Mouse (Mus musculus): ENCODE measurements around the gene L1cam. TPM values are rescaled to one million over a fixed set of nuclear protein-coding genes. Genes with fewer than 3 reads are reported as not detected.
A peak's percentile ranks its signal among the peaks of the same experiment; 100 is the strongest.

Gene L1cam
- polyA plus RNA-seq, 1 experiment from 2014 or later = 5.0 TPM

GRCm38 (mm10) chrX:73911156-73911555, 15.3 kb upstream of the L1cam start:
- Histone ChIP-seq H3K4me3 (peak overlapping the region; percentile 41), H3K9me3 (no peaks in the 10 kb centered on the region), H3K36me3 (replicated peaks) (no peaks in the 10 kb centered on the region; the same call in 1 of the 2 replicates), H3K27me3 (ENCODE audit: poor library complexity, severe bottlenecking) (peaks cover 12% of the 10 kb centered on the region; the same call in 1 of the 2 replicates), H3K27ac (no peak overlapping the region), H3K4me1 (peaks cover 14% of the 10 kb centered on the region)
- DNase-seq (ENCODE audit: extremely low spot score, low spot score) = no peak
- WGBS = 20% methylated on average over 22 of the region's 26 CpGs

- Histone ChIP-seq H3K27ac (no peak overlapping the region), H3K36me3 (replicated peaks) (no peaks in the 10 kb centered on the region), H3K27me3 (ENCODE audit: poor library complexity, severe bottlenecking) (peaks cover 12% of the 10 kb centered on the region; the same call in 1 of the 2 replicates), H3K4me1 (peaks cover 10% of the 10 kb centered on the region), H3K9me3 (no peaks in the 10 kb centered on the region), H3K4me3 (peak overlapping the region; percentile 41; the same call in 1 of the 2 replicates)
- DNase-seq (ENCODE audit: extremely low spot score, low spot score) = no peak
These were observed 14.5 kb upstream of the L1cam start for GRCm38 (mm10) chrX:73910451-73910850.

- Histone ChIP-seq H3K4me3 (no peak overlapping the region), H3K36me3 (replicated peaks) (no peaks in the 10 kb centered on the region), H3K9me3 (no peaks in the 10 kb centered on the region), H3K27ac (no peak overlapping the region), H3K4me1 (peaks cover 8% of the 10 kb centered on the region), H3K27me3 (ENCODE audit: poor library complexity, severe bottlenecking) (peaks cover 12% of the 10 kb centered on the region; the same call in 1 of the 2 replicates)
- 82% methylated on average over 1 of the region's 1 CpGs for WGBS
- DNase-seq (ENCODE audit: extremely low spot score, low spot score) = no peak
These were observed 14.1 kb upstream of the L1cam start for GRCm38 (mm10) chrX:73910049-73910448.

GRCm38 (mm10) chrX:73897959-73898358, 2.1 kb upstream of the L1cam start:
- no peak for DNase-seq (ENCODE audit: extremely low spot score, low spot score)
- Histone ChIP-seq H3K4me3 (no peak overlapping the region), H3K9me3 (no peaks in the 10 kb centered on the region), H3K27me3 (ENCODE audit: poor library complexity, severe bottlenecking) (peaks cover 12% of the 10 kb centered on the region; the same call in 1 of the 2 replicates), H3K36me3 (replicated peaks) (no peaks in the 10 kb centered on the region), H3K27ac (no peak overlapping the region), H3K4me1 (no peaks in the 10 kb centered on the region)
- 83% methylated on average over 3 of the region's 3 CpGs for WGBS

- Histone ChIP-seq H3K27me3 (ENCODE audit: poor library complexity, severe bottlenecking) (no peaks in the 10 kb centered on the region; the same call in 1 of the 2 replicates), H3K27ac (no peak overlapping the region), H3K36me3 (replicated peaks) (no peaks in the 10 kb centered on the region), H3K4me1 (no peaks in the 10 kb centered on the region), H3K9me3 (no peaks in the 10 kb centered on the region), H3K4me3 (no peak overlapping the region)
- 95% methylated on average over 14 of the region's 14 CpGs for WGBS
- DNase-seq (ENCODE audit: extremely low spot score, low spot score) = no peak
These were observed 3.1 kb downstream of the L1cam start for GRCm38 (mm10) chrX:73892833-73893232.

GRCm38 (mm10) chrX:73891551-73892152, 4.3 kb downstream of the L1cam start, which contains the start of gene Avpr2:
TSS of gene Avpr2 (plus strand) at chrX:73892102.
- no peaks in the 10 kb centered on the region for H3K36me3 ChIP-seq (replicated peaks)
- 63% methylated on average over 6 of the region's 6 CpGs for WGBS
- no peak within 1 kb of the TSS for H3K4me3 ChIP-seq
- H3K4me1 ChIP-seq = no peaks in the 10 kb centered on the region
- no peak for DNase-seq (ENCODE audit: extremely low spot score, low spot score)
- H3K9me3 ChIP-seq = no peaks in the 10 kb centered on the region
- no peaks in the 10 kb centered on the region; the same call in 1 of the 2 replicates for H3K27me3 ChIP-seq (ENCODE audit: poor library complexity, severe bottlenecking)
- H3K27ac ChIP-seq = no peak within 1 kb of the TSS

GRCm38 (mm10) chrX:73881463-73881862, 14.4 kb downstream of the L1cam start:
- Histone ChIP-seq H3K9me3 (no peaks in the 10 kb centered on the region), H3K36me3 (replicated peaks) (no peaks in the 10 kb centered on the region), H3K27me3 (ENCODE audit: poor library complexity, severe bottlenecking) (peaks cover 55% of the 10 kb centered on the region), H3K4me1 (peaks cover 19% of the 10 kb centered on the region), H3K4me3 (peak overlapping the region; percentile 55; the same call in 1 of the 2 replicates), H3K27ac (no peak overlapping the region)
- WGBS = 13% methylated on average over 6 of the region's 6 CpGs
- DNase-seq (ENCODE audit: extremely low spot score, low spot score) = no peak

GRCm38 (mm10) chrX:73881036-73881427, 14.9 kb downstream of the L1cam start:
- WGBS = 15% methylated on average over 16 of the region's 16 CpGs
- Histone ChIP-seq H3K9me3 (no peaks in the 10 kb centered on the region), H3K4me3 (peak overlapping the region; percentile 55), H3K4me1 (peaks cover 19% of the 10 kb centered on the region), H3K27me3 (ENCODE audit: poor library complexity, severe bottlenecking) (peaks cover 58% of the 10 kb centered on the region), H3K27ac (0 out of 2 replicates have a peak overlapping the region, but pooled peaks have one; percentile 40), H3K36me3 (replicated peaks) (no peaks in the 10 kb centered on the region)
- no peak for DNase-seq (ENCODE audit: extremely low spot score, low spot score)

- peak; percentile 24 for DNase-seq (ENCODE audit: extremely low spot score, low spot score)
- H3K27me3 ChIP-seq (ENCODE audit: poor library complexity, severe bottlenecking) = peaks cover 64% of the 10 kb centered on the region
- no peaks in the 10 kb centered on the region for H3K9me3 ChIP-seq
- H3K27ac ChIP-seq = 0 out of 2 replicates have a peak overlapping the region, but pooled peaks have one; percentile 40
- peak overlapping the region; percentile 55 for H3K4me3 ChIP-seq
- H3K4me1 ChIP-seq = peaks cover 19% of the 10 kb centered on the region
- 27% methylated on average over 46 of the region's 48 CpGs for WGBS
- no peaks in the 10 kb centered on the region for H3K36me3 ChIP-seq (replicated peaks)
These were observed 15.5 kb downstream of the L1cam start for GRCm38 (mm10) chrX:73880194-73881035.

- Histone ChIP-seq H3K36me3 (replicated peaks) (no peaks in the 10 kb centered on the region), H3K4me1 (peaks cover 19% of the 10 kb centered on the region), H3K27me3 (ENCODE audit: poor library complexity, severe bottlenecking) (peaks cover 67% of the 10 kb centered on the region), H3K4me3 (no peak overlapping the region), H3K9me3 (no peaks in the 10 kb centered on the region), H3K27ac (no peak overlapping the region)
- DNase-seq (ENCODE audit: extremely low spot score, low spot score) = no peak
- WGBS = 80% methylated on average over 1 of the region's 1 CpGs
These were observed 18.9 kb downstream of the L1cam start for GRCm38 (mm10) chrX:73877014-73877413.

- Histone ChIP-seq H3K4me1 (peaks cover 10% of the 10 kb centered on the region), H3K9me3 (no peaks in the 10 kb centered on the region), H3K4me3 (no peak overlapping the region), H3K27ac (no peak overlapping the region), H3K36me3 (replicated peaks) (no peaks in the 10 kb centered on the region), H3K27me3 (ENCODE audit: poor library complexity, severe bottlenecking) (peaks cover 56% of the 10 kb centered on the region)
- 66% methylated on average over 2 of the region's 2 CpGs for WGBS
- no peak for DNase-seq (ENCODE audit: extremely low spot score, low spot score)
These were observed 20.0 kb downstream of the L1cam start for GRCm38 (mm10) chrX:73875881-73876280.

- Histone ChIP-seq H3K36me3 (replicated peaks) (no peaks in the 10 kb centered on the region), H3K4me1 (peaks cover 10% of the 10 kb centered on the region), H3K27ac (no peak overlapping the region), H3K4me3 (no peak overlapping the region), H3K27me3 (ENCODE audit: poor library complexity, severe bottlenecking) (peaks cover 26% of the 10 kb centered on the region), H3K9me3 (no peaks in the 10 kb centered on the region)
- WGBS = 72% methylated on average over 1 of the region's 1 CpGs
- DNase-seq (ENCODE audit: extremely low spot score, low spot score) = no peak
These were observed 23.9 kb downstream of the L1cam start for GRCm38 (mm10) chrX:73871956-73872355.

GRCm38 (mm10) chrX:73871474-73871873, 24.4 kb downstream of the L1cam start:
- Histone ChIP-seq H3K27me3 (ENCODE audit: poor library complexity, severe bottlenecking) (peaks cover 21% of the 10 kb centered on the region), H3K36me3 (replicated peaks) (no peaks in the 10 kb centered on the region), H3K9me3 (no peaks in the 10 kb centered on the region), H3K27ac (no peak overlapping the region), H3K4me1 (peaks cover 15% of the 10 kb centered on the region), H3K4me3 (no peak overlapping the region)
- DNase-seq (ENCODE audit: extremely low spot score, low spot score) = no peak
